Mouse (Mus musculus) urinary bladder, postnatal 36 days (tissue): ENCODE data around the gene Adgrv1.

Source experiments
- DNase-seq, 2 experiments: peaks; one replicate each; pipeline ENCODE4 v3.0.0; 2022; ENCODE audit warnings: low spot score in 2 of 2, mixed read lengths in 1 of 2

Adgrv1 gene

DNA sequence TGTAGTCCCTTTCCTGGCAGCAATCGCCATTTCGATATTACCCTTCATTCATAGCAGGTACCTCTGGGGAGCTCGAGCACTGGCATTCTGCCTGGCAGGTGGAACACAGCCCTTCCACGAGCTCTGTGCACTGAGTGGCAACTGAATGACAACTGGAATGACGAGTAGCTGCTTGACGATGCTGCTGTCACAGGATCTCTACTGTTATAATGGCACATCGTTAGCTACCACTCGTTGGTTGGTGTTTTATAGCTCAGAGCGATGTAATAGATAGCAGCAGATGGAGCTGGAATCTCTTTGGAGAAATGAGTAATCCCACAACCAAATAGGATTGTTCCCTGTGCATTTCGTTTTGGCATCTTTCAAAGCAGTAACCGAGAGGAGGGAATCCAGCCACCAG lies 587.6 kb downstream of the Adgrv1 start:
- DNase-seq, result no peak
